Mouse (Mus musculus): Measurements from ENCODE around the gene Cutc. TPM values are rescaled to one million over a fixed set of nuclear protein-coding genes. Genes with fewer than 3 reads are reported as not detected.

The Cutc gene
- polyA plus RNA-seq, 1 experiment from 2014 or later = 22.3 TPM

DNA sequence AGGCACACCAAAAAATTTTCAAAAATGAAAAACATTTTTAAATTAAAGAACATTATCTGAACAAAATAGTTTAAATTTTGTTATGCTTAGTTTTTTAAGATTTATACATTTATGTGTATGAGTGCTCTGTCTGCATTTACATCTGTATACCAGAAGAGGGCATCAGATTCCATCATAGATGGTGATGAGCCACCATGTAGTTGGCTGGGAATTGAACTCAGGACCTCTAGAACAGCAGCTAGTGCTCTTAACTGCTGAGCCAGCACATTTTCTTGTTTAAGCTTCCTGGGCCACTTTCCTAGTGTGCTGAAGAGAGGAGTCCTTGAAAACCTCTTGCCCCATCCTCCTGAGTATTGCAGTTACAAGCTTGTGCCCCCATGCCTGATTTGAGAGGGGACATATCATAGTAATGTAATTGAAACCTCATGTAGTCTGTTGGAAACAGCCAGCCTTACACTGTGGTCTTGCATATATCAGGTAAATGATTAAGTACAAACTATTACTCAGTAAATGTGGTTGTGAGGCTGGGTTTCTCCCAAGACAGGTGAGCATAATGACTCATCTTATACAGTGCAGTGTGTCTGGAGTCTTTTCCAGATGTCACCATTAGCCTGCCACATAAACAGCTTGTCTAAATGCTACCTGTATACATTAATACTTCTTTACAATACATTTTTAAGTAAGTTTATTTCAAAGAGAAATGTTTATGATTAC lies 8.9 kb downstream of the Cutc start:
- Histone ChIP-seq H3K9ac (ENCODE audit: low read depth, low read length) (no peak overlapping the region), H3K4me1 (replicated peaks; ENCODE audit: control insufficient read depth, insufficient read depth, low read length) (no peaks in the 10 kb centered on the region), H3K4me2 (no peak overlapping the region), H3K27me3 (replicated peaks; ENCODE audit: control insufficient read depth, insufficient read depth, low read length) (no peaks in the 10 kb centered on the region), H3K27ac (ENCODE audit: low read depth, low read length) (no peak overlapping the region), H3K4me3 (ENCODE audit: low read depth, low read length) (no peak overlapping the region), H3K9me3 (ENCODE audit: control insufficient read depth, low read length) (no peaks in the 10 kb centered on the region), H3K36me3 (ENCODE audit: control insufficient read depth, insufficient read depth, low read length) (peaks cover 2% of the 10 kb centered on the region; the same call in 1 of the 2 replicates)
- DNase-seq (ENCODE audit: low spot score) (no peak), ATAC-seq (replicated peaks; ENCODE audit: low FRiP score) (no peak)

DNA sequence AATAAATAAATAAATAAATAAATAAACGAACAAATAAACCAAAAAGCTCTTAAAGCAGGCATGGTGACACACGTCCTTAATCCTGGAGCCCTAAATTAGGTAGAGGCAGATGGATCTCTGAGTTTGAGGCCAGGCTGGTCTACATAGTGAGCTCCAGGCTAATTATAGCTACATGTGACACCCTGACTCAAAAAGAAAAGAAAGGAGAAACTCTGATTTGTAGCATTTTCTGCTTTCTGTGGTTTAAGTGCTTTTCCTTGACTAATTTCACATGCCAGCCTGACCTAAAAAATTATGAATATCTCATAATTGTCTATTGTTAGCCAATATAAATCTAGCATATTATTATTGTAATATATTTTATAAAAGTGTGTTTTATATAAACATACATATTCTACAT lies 9.6 kb downstream of the Cutc start:
- Histone ChIP-seq H3K4me1 (replicated peaks; ENCODE audit: control insufficient read depth, insufficient read depth, low read length) (no peaks in the 10 kb centered on the region), H3K9ac (ENCODE audit: low read depth, low read length) (no peak overlapping the region), H3K27me3 (replicated peaks; ENCODE audit: control insufficient read depth, insufficient read depth, low read length) (no peaks in the 10 kb centered on the region), H3K9me3 (ENCODE audit: control insufficient read depth, low read length) (no peaks in the 10 kb centered on the region), H3K4me3 (ENCODE audit: low read depth, low read length) (no peak overlapping the region), H3K36me3 (ENCODE audit: control insufficient read depth, insufficient read depth, low read length) (peaks cover 2% of the 10 kb centered on the region; the same call in 1 of the 2 replicates), H3K4me2 (no peak overlapping the region), H3K27ac (ENCODE audit: low read depth, low read length) (no peak overlapping the region)
- ATAC-seq (replicated peaks; ENCODE audit: low FRiP score) (no peak), DNase-seq (ENCODE audit: low spot score) (no peak)
- 74% methylated on average over 2 of the region's 2 CpGs for WGBS

DNA sequence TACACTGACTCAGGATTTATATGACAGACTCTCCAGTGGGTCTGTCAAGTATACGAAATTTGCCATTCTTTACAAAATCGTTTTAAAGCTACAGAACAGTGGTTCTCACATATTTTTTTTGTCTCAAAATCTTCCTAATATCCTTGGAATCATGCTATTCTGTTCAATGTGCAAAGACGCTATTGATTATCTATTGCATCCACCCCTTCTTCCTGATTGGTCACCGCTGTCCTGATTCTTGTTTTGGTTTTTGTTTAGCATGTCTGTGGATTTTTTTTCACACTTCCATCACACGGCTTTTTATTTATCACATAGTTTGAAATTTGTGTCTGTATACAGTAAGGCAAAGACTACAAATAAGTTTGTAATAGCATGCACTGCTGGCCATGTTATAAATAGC lies 13.7 kb downstream of the Cutc start:
- DNase-seq (ENCODE audit: low spot score) (no peak), ATAC-seq (replicated peaks; ENCODE audit: low FRiP score) (no peak)
- H3K4me3 ChIP-seq (ENCODE audit: low read depth, low read length) = no peak overlapping the region
- H3K9me3 ChIP-seq (ENCODE audit: control insufficient read depth, low read length) = no peaks in the 10 kb centered on the region
- H3K27me3 ChIP-seq (replicated peaks; ENCODE audit: control insufficient read depth, insufficient read depth, low read length) = no peaks in the 10 kb centered on the region
- no peak overlapping the region for H3K9ac ChIP-seq (ENCODE audit: low read depth, low read length)
- H3K4me2 ChIP-seq = no peak overlapping the region
- 79% methylated on average over 5 of the region's 5 CpGs for WGBS
- no peak overlapping the region for H3K27ac ChIP-seq (ENCODE audit: low read depth, low read length)
- H3K36me3 ChIP-seq (ENCODE audit: control insufficient read depth, insufficient read depth, low read length) = 0 out of 2 replicates have a peak, but pooled peaks cover 2% of the 10 kb centered on the region
- no peaks in the 10 kb centered on the region for H3K4me1 ChIP-seq (replicated peaks; ENCODE audit: control insufficient read depth, insufficient read depth, low read length)

DNA sequence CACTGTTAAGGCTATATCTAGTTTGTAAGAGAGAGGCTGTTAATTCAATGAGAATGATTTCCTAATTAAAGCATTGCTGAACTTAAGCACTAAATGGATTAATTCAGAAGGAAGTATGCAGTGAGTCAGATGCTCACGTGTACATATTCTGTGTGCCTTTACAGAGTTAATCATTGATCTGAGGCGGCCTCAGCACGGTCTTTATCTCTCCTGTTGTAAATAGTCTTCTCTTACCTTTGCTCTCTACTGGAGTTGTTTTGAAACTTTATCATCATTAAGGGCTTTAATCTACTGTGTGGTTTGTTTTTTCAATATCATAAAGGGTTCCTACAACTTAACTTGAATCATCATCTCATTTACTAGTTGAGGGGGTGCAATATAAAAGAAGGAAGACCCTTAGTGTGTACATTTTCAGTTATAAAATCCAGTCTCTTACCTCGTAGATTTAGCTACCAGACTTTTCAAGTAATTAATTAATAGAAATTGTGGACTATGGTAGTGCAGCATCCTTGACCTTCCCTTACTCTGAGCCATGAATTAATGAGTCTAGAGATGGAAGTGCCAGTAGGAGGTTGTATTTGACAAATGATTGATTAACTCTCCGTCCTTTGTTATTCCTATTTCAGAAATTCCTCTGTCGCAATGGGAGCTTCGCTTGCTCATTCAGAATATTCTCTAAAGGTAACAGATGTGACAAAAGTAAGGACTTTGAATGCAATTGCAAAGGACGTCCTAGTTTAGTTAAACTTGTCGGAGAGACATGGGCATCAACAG lies 14.9 kb downstream of the Cutc start:
- Histone ChIP-seq H3K27ac (ENCODE audit: low read depth, low read length) (no peak overlapping the region), H3K4me3 (ENCODE audit: low read depth, low read length) (no peak overlapping the region), H3K36me3 (ENCODE audit: control insufficient read depth, insufficient read depth, low read length) (no peaks in the 10 kb centered on the region), H3K4me2 (no peak overlapping the region), H3K9ac (ENCODE audit: low read depth, low read length) (no peak overlapping the region), H3K9me3 (ENCODE audit: control insufficient read depth, low read length) (no peaks in the 10 kb centered on the region), H3K27me3 (replicated peaks; ENCODE audit: control insufficient read depth, insufficient read depth, low read length) (no peaks in the 10 kb centered on the region), H3K4me1 (replicated peaks; ENCODE audit: control insufficient read depth, insufficient read depth, low read length) (no peaks in the 10 kb centered on the region)
- no peak for DNase-seq (ENCODE audit: low spot score)
- no peak; the same call in 1 of the 2 replicates for ATAC-seq (replicated peaks; ENCODE audit: low FRiP score)
- 62% methylated on average over 9 of the region's 9 CpGs for WGBS

DNA sequence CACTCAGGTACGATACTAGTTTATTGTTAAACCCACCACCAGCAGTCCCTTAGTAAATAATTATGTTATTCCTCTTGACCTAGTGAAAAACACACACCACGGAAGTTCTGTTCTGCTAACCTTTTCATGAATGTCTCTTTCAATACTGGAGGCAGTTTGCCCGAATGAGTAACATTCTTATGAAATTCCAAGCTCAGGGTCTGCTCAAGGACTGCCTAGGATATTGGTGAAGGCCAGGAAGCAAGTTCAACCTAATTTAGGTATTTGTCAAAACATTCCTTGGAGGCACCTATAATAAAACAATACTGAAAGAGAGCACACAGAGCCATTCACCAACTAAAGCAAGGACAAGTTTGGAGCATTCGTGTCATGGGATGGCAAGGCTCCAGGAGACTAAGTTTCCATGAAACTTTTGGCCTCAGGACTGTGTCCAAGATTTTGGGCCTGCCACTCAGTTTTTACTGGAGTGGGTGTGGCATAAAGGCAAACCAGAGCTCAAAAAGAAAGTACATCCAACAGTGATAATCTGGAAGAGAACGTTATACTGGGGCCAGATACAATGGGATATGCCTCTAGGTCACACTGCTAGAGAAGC lies 16.7 kb downstream of the Cutc start:
- no peak for ATAC-seq (replicated peaks; ENCODE audit: low FRiP score)
- Histone ChIP-seq H3K4me2 (no peak overlapping the region), H3K9me3 (ENCODE audit: control insufficient read depth, low read length) (no peaks in the 10 kb centered on the region), H3K36me3 (ENCODE audit: control insufficient read depth, insufficient read depth, low read length) (no peaks in the 10 kb centered on the region), H3K4me3 (ENCODE audit: low read depth, low read length) (no peak overlapping the region), H3K27ac (ENCODE audit: low read depth, low read length) (no peak overlapping the region), H3K4me1 (replicated peaks; ENCODE audit: control insufficient read depth, insufficient read depth, low read length) (0 out of 2 replicates have a peak, but pooled peaks cover 3% of the 10 kb centered on the region), H3K9ac (ENCODE audit: low read depth, low read length) (no peak overlapping the region), H3K27me3 (replicated peaks; ENCODE audit: control insufficient read depth, insufficient read depth, low read length) (no peaks in the 10 kb centered on the region)
- 79% methylated on average over 5 of the region's 5 CpGs for WGBS
- no peak for DNase-seq (ENCODE audit: low spot score)

DNA sequence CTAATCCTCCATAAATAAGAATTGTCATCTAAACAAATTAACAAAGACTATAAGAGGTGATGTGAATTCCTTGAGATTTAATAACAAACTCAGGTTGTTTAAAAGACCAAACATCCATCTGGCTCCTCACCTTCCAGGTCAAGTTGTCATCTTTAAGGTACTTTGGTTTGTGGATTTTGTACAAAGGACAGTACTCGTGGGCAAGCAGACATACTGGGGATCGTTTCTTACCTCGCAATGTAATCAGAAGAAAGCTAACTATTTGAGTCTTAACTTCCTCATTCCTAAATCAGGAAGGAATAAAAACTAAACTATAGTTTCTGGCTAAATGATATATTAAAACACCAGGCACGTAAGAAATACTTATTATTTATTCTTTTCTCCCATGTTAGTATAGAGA lies 17.8 kb downstream of the Cutc start:
- Histone ChIP-seq H3K9me3 (ENCODE audit: control insufficient read depth, low read length) (no peaks in the 10 kb centered on the region), H3K27ac (ENCODE audit: low read depth, low read length) (no peak overlapping the region), H3K36me3 (ENCODE audit: control insufficient read depth, insufficient read depth, low read length) (no peaks in the 10 kb centered on the region), H3K4me1 (replicated peaks; ENCODE audit: control insufficient read depth, insufficient read depth, low read length) (0 out of 2 replicates have a peak, but pooled peaks cover 3% of the 10 kb centered on the region), H3K9ac (ENCODE audit: low read depth, low read length) (no peak overlapping the region), H3K27me3 (replicated peaks; ENCODE audit: control insufficient read depth, insufficient read depth, low read length) (no peaks in the 10 kb centered on the region), H3K4me3 (ENCODE audit: low read depth, low read length) (no peak overlapping the region), H3K4me2 (no peak overlapping the region)
- no peak for ATAC-seq (replicated peaks; ENCODE audit: low FRiP score)
- DNase-seq (ENCODE audit: low spot score) = no peak
- WGBS = 62% methylated on average over 4 of the region's 4 CpGs

DNA sequence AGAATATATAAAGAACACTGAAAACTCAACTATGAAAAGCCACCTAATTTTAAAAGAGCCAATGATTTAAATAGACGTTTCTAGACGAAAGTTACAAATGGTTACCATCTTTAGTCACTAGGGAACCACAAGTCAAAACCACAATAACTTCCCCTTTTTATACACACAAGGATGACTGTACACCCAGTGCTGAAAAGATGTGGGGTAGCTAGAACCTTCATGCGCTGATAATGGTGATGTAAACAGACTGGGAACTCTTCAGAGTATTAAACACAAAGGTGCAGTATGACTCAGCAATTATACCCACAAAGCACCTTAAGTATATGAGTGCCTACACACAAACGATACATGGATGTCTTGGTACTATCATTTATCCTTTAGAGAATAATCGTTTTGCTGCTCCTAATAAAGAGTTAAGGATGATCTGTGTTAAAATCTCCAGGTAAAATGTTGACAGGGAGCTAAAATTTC lies 18.7 kb downstream of the Cutc start:
- DNase-seq (ENCODE audit: low spot score) (no peak), ATAC-seq (replicated peaks; ENCODE audit: low FRiP score) (no peak)
- Histone ChIP-seq H3K9me3 (ENCODE audit: control insufficient read depth, low read length) (no peaks in the 10 kb centered on the region), H3K36me3 (ENCODE audit: control insufficient read depth, insufficient read depth, low read length) (no peaks in the 10 kb centered on the region), H3K4me1 (replicated peaks; ENCODE audit: control insufficient read depth, insufficient read depth, low read length) (0 out of 2 replicates have a peak, but pooled peaks cover 3% of the 10 kb centered on the region), H3K4me3 (ENCODE audit: low read depth, low read length) (no peak overlapping the region), H3K27ac (ENCODE audit: low read depth, low read length) (no peak overlapping the region), H3K9ac (ENCODE audit: low read depth, low read length) (no peak overlapping the region), H3K27me3 (replicated peaks; ENCODE audit: control insufficient read depth, insufficient read depth, low read length) (no peaks in the 10 kb centered on the region), H3K4me2 (no peak overlapping the region)
- 57% methylated on average over 5 of the region's 5 CpGs for WGBS

DNA sequence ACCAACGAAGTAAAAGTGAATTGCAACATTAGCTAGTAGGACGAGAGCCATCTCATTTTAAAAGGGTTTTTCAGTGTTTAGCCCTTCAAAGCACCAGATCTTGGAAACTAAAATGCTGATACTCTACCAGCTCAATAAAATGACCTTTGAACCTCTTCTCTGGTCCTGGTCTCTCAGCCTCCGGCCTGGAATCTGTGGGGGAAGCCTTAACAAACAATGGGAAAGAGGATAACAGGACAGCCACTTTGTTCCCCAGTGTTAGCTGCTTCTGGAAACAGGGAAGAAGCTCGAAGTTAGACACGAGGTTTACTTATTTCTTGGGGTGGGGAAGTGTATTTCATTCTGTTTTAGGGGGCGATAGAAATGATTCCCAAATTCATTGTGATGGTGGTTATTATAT lies 19.5 kb downstream of the Cutc start:
- no peak overlapping the region for H3K27ac ChIP-seq (ENCODE audit: low read depth, low read length)
- no peaks in the 10 kb centered on the region for H3K9me3 ChIP-seq (ENCODE audit: control insufficient read depth, low read length)
- H3K9ac ChIP-seq (ENCODE audit: low read depth, low read length) = no peak overlapping the region
- 0 out of 2 replicates have a peak, but pooled peaks cover 3% of the 10 kb centered on the region for H3K4me1 ChIP-seq (replicated peaks; ENCODE audit: control insufficient read depth, insufficient read depth, low read length)
- H3K4me3 ChIP-seq (ENCODE audit: low read depth, low read length) = no peak overlapping the region
- DNase-seq (ENCODE audit: low spot score) = no peak
- ATAC-seq (replicated peaks; ENCODE audit: low FRiP score) = no peak
- H3K4me2 ChIP-seq = no peak overlapping the region
- H3K27me3 ChIP-seq (replicated peaks; ENCODE audit: control insufficient read depth, insufficient read depth, low read length) = no peaks in the 10 kb centered on the region
- H3K36me3 ChIP-seq (ENCODE audit: control insufficient read depth, insufficient read depth, low read length) = no peaks in the 10 kb centered on the region
- WGBS = 67% methylated on average over 6 of the region's 6 CpGs

Data from liver, embryonic 11.5 days (tissue).